Mouse (Mus musculus): ENCODE data around the gene P2rx6.
A peak's percentile ranks its signal among the peaks of the same experiment; 100 is the strongest.
"Not testable (repeated sequence)": the region's sequence is repeated elsewhere in the genome, so short reads cannot be mapped to it uniquely, and the experiment has no call there.

P2rx6 gene

GRCm38 (mm10) chr16:17561128-17561750, 446 bp upstream of the P2rx6 start, which contains the start of gene Lrrc74b:
Lrrc74b (minus strand) TSS chr16:17561247.
- no peak for DNase-seq (ENCODE audit: low read depth)

GRCm38 (mm10) chr16:17563580-17563979, 1.9 kb downstream of the P2rx6 start:
- no peak for DNase-seq (ENCODE audit: low read depth)

- DNase-seq (ENCODE audit: low read depth), result peak; percentile 52
Observed at GRCm38 (mm10) chr16:17564221-17564620, 2.5 kb downstream of the P2rx6 start.

GRCm38 (mm10) chr16:17564771-17565170, 3.1 kb downstream of the P2rx6 start:
- DNase-seq (ENCODE audit: low read depth), result no peak

- DNase-seq (ENCODE audit: low read depth), result no peak
Observed at GRCm38 (mm10) chr16:17566186-17566585, 4.5 kb downstream of the P2rx6 start.

GRCm38 (mm10) chr16:17575870-17576824, 14.5 kb downstream of the P2rx6 start:
- no peak for DNase-seq (ENCODE audit: low read depth)

GRCm38 (mm10) chr16:17576825-17577215, 15.1 kb downstream of the P2rx6 start:
- DNase-seq (ENCODE audit: low read depth), result no peak

- DNase-seq (ENCODE audit: low read depth), result peak; percentile 41
Observed at GRCm38 (mm10) chr16:17583064-17583463, 21.4 kb downstream of the P2rx6 start, which contains the start of gene Slc7a4. Slc7a4 (minus strand) TSS chr16:17583214.

- DNase-seq (ENCODE audit: low read depth), result no peak
Observed at GRCm38 (mm10) chr16:17584555-17584954, 22.9 kb downstream of the P2rx6 start.

- DNase-seq (ENCODE audit: low read depth), result no peak
Observed at GRCm38 (mm10) chr16:17590731-17591130, 29.0 kb downstream of the P2rx6 start.

GRCm38 (mm10) chr16:17600944-17601562, 39.4 kb downstream of the P2rx6 start:
- peak; percentile 56 for DNase-seq (ENCODE audit: low read depth)

GRCm38 (mm10) chr16:17604941-17605340, 43.3 kb downstream of the P2rx6 start:
- no peak for DNase-seq (ENCODE audit: low read depth)

- no peak for DNase-seq (ENCODE audit: low read depth)
Observed at GRCm38 (mm10) chr16:17605684-17606083, 44.0 kb downstream of the P2rx6 start.

GRCm38 (mm10) chr16:17611383-17611782, 49.7 kb downstream of the P2rx6 start:
- DNase-seq (ENCODE audit: low read depth), result no peak

GRCm38 (mm10) chr16:17614740-17615139, 53.1 kb downstream of the P2rx6 start:
- DNase-seq (ENCODE audit: low read depth), result not testable (repeated sequence)

GRCm38 (mm10) chr16:17616212-17616611, 54.5 kb downstream of the P2rx6 start:
- DNase-seq (ENCODE audit: low read depth), result peak; percentile 78

- DNase-seq (ENCODE audit: low read depth), result peak; percentile 67
Observed at GRCm38 (mm10) chr16:17617922-17618565, 56.4 kb downstream of the P2rx6 start.

- peak; percentile 87 for DNase-seq (ENCODE audit: low read depth)
Observed at GRCm38 (mm10) chr16:17619198-17620105, 57.8 kb downstream of the P2rx6 start, which contains the start of gene Smpd4. Smpd4 (plus strand) TSS chr16:17619354.

GRCm38 (mm10) chr16:17621936-17622335, 60.3 kb downstream of the P2rx6 start:
- no peak for DNase-seq (ENCODE audit: low read depth)

GRCm38 (mm10) chr16:17625488-17626268, 64.0 kb downstream of the P2rx6 start:
- DNase-seq (ENCODE audit: low read depth), result peak; percentile 63

Measured in 416B (cell line).